Mouse (Mus musculus) 416B (cell line): Measurements from ENCODE around the gene Spg11.
A peak's percentile ranks its signal among the peaks of the same experiment; 100 is the strongest.

Experiments
- DNase-seq: peaks from one replicate; pipeline ENCODE4 v3.0.0; 2011; ENCODE audit warnings: low read depth

Gene Spg11

DNA sequence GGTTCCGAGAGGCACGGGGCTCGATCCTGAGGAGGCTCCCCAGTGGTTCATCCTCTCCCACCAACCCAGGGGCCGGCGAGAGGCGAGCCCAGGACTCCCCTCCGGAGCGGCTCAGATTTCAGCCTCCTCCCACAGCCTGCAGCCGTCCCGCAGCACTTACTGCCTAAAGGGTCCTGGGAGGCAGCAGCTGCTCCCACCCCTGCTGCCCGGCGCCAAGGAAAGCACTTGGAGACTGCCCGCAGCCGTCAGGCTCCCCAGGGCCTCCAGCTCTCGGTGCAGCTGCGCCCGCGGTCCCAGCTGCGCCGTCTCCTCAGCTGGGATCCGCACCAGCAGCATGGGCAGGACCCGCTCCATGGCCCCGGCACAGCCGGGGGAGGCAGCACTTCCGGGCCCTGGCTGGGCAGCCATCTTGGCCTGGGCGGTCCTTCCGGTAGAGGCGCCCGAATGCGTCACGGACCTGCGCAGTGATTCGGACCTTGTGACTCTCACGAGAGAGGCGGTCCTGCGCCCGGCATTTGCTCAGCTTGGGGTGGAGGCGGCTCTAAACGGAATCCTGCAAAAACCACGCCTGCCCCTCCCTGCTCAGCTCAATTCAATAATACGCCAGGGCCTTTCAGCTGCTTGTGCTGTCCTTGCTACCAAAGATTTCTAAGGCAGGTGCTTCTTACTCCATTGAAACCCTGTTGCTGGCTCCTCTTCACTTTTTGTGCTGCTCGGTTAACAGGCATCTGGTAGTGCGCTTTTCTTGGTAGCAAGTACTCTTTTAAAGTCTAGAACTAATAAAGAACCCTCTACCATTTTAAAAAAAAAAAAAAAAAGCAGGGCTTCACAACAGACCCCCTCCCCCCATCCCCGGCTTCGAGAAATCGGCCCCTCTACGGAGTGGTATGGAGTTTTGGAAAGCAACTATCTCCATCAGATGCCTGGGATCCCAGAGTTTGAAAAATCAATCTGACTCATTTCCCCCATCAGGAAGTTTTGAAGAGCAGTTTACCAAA is at the start of gene Spg11:
Gene Spg11 (minus strand): TSS at position 426 of the 998 bp plus-strand sequence.
- peak; percentile 97 for DNase-seq

DNA sequence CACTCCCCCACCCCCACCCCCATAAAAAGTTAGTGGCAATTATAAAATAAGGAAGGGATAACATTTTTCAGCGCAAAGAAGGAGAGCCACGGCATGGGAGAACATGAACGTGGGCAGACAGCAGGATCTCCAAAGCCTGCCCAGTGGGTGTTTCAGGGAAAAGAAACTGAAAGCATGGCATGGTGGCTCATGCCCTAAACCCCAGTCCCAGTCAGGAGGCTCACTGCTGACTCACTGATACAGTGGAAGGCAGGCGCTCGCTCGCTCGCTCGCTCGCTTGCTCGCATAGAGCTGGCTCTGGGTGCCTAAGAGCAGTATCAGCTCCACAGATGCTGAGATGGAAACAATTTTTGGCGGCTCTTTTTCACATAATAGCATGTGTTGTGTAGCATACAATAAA is 46.1 kb upstream of the Spg11 start:
- DNase-seq: peak; percentile 79

DNA sequence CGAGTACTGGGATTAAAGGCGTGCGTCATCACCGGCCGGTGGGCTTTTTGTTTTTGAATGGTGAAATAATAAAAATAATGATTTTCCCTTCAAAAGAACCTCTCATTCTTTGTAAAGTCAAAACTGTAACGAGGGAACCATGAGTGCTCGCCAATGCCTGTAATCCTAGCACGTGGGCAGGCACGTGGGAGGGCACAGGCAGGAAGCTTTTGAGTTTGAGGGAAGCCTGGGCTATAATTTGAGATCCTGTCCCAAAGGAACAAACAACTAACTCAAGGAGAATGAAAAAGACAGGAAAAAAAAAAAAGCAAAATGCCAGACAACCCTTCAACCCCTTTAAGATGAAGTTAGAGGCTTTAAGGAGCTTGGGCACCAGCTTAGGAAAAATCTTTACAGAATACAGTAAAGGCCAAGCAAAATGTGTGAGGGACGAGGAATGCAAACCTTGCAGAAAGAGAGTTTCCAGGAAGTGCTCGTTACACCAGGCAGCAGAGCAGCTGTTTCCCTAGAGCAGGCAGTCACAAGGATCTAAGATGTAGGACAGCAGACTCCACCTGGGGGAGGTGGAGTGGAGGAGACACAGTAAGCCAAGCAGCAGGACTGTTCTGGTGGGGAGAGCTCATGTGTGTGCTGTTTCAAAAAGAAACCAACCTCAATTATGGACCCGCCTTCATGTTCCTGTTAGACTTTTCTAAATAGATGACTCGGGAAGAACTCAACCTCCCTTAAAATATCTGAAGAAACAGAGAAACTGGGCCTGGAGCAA is 45.4 kb upstream of the Spg11 start:
- DNase-seq: peak; percentile 52

DNA sequence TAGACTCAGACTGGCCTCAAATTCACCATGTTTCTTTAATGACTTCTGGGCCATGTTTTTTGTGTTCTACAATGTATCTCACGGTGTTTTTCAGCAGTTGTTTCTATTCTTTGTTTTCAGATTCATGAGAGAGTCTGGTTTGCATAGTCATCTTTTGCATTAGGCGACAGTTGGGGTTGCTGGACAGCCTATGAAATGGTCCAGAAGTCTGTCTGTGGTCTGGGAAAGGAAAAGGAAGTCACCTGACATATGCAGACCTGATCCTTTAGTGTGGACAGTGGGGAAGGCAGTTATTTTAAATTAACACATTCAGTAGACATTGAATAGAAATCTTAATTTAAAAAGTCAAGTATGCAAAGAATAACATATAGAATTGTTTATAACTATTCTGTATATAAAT is 44.3 kb upstream of the Spg11 start:
- DNase-seq: peak; percentile 68

DNA sequence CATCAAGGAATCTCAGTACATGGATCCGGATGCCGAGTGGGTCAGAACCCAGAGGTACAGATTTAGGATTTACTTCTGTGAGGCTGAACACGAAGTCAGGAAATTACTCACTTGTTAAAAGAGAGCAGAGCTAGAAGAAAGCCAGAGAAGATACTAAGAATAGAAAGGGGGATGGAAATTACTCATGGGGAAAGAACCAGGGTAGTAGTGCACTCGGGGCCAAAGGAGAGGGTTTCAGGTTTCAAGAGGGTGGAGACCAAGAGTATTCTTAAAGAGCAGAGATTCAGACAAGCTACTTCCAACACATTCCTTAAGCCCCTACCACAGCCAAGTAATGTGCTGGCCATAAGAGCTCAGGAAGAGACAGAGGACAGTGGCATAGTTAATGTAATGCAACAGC is 43.4 kb upstream of the Spg11 start:
- DNase-seq: peak; percentile 91

DNA sequence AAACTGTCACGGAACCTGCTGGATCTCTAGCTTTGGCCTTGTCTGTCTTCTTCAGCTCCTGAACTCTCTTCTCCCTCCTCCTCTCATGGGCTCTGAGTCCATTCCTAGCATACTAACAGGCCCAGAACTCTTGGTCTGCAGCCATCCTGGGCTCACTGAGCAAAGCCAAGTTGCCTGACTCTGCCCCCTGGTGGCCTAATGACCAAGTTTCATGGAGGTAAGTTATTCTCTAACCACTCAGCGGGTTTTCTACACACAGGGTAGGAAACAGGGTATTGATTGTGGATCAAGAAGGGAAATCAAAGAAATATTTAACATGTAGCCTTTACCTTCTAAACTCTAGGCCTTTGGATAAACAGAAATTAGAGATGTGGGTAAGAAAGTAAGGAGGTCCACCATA is 42.5 kb upstream of the Spg11 start, which contains the start of gene Trim69:
Gene Trim69 (plus strand): TSS at position 21 of the 400 bp plus-strand sequence.
- DNase-seq: peak; percentile 80

DNA sequence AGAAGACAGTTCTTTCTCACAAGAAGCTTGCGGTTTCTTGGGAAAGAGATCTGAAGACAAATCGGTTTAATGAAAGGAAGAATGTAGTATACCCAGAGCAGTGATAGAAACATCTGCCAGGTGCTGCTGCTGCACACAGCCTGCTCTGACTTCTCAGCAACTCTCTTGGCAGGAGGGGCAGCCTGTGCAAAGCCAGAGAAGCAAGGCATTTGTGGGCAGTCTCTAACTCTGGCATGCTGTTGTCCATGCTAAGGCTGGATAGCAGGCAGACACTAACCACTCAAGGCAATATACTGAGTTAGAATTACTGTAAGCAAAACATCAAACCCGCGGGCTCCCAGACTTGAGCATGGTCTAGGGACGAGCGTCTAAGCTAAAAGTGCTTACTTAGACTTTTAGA is 41.5 kb upstream of the Spg11 start:
- no peak for DNase-seq

DNA sequence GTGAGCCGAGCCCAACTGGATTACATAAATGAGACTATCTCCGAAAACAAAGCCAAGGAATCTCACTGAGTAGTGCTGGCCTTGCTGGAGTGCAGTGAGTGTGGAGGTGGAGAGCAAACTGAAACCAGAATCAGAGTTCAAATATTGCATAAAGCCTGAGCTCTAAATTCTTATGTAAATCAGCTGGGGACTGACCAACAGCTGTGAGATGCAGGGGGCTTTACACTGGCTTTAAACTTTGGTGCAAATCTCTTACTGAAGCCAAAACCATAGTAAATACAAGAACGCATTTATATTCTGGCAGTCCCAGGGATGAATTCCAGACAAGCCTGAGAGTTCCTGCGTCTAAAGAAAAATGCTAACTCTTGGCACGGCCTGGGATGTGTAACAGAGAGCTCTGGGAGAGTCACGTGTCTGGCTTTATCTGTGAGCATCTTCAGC is 40.2 kb upstream of the Spg11 start:
- no peak for DNase-seq

DNA sequence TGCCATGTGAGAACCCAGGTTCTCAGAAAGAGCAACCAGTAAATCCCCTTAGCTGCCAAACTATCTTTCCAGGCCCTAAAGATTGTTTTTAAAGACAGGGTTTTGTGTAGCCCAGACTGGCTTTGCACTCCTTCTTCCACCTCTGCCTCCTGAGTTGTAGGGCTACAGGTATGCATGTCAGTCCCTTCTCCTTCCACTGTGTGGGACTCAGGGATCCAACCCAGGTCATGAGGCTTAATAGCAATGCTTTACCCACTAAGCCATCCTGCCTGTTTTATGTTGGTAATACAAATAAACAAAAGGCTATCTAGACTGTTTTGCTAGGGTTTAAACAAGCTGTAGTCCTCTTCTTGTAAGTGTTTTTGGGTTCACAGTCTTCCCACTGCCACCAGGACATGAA is 39.4 kb upstream of the Spg11 start:
- DNase-seq: no peak

DNA sequence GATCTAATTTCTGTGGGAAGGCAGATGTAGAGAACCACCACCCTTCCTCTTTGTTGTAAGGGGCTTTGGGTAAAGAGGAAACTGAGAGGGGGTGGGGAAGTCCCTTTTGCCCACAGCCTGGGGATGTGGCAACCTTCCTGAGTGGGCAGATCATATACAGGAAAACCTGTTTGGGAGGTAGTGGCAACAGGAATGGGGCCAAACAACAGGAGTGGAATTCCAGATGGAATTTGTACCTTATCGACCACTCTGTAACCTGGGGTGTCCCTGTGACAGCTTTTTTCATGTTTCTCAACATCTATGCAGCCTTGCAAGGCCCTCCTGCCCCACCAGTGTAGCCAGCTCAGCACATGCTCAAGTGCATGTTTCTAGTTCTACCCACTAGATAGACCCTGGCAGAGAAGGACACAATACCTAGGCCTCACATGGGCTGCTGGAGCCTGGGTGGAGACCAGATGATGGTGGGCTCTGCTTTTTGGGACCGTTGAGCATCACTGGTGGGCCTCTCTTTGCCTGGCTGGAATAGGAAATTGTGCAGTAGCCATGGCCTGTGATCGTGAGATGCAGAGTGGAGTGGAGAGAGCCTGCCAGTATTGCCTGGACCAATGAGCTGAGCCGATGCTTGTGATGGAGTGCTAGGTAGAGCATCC is 38.0 kb upstream of the Spg11 start:
- DNase-seq: peak; percentile 42

DNA sequence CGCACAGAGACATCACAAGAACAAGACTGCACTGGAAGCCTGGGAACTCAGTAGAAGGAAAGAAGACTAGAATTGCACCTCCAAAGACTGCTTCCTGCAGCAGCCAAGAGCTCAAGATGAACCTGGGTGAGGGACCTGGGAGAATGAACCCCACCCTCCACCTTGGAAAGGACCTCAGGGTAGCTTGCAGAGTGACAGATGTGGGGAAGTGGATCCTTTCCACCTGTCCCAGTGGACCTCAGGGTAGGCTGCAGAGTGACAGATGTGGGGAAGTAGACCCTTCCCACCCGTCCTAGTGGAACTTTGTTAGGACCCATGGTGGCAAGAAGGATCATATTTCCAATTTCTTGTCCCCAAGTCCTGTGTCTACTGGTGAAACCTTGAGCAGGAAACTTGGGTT is 37.1 kb upstream of the Spg11 start:
- no peak for DNase-seq

DNA sequence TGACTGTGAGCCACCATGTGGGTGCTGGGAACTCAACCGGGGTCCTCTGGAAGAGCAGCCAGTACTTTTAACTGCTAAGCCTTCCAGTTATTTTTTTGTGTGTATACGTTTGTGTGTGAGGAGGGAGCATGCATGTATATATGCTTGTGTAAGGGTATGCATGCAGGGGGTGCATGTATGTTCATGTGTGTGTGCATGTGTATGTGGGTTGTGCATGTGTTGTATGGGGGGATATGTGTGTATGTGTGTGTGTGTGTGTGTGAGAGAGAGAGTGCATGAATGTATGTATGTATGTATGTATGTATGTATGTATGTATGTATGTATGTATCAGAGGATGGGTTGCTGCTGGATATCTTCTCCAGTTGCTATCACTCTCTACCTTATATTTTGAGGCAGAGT is 36.3 kb upstream of the Spg11 start:
- DNase-seq: no peak

DNA sequence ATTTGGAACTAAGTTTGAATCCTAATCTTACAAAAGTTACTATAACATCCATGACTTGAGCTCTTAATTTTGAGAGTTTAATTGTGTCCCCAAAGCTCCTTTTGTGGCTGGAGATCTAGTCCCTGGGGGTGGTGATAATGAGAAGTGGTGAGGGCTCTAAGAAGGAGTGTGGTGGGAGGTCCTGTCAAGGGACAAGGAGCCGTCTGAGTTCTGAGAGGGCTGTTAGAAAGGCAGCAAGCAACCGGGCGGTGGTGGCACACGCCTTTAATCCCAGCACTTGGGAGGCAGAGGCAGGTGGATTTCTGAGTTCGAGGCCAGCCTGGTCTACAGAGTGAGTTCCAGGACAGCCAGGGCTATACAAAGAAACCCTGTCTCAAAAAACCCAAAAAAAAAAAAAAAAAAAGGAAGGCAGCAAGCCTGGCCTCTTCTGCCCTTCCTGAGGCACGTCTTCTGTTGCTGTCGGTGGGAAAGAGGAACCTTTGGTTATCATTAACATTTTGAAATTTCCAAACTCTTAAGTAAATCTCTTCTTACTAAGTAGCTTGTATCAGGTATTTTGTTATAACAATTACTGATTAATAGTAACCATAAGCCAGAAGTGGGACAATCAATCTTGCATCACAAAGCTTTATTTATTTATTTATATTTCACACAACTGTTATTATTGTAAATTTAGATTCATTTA is 35.6 kb upstream of the Spg11 start:
- peak; percentile 54 for DNase-seq

DNA sequence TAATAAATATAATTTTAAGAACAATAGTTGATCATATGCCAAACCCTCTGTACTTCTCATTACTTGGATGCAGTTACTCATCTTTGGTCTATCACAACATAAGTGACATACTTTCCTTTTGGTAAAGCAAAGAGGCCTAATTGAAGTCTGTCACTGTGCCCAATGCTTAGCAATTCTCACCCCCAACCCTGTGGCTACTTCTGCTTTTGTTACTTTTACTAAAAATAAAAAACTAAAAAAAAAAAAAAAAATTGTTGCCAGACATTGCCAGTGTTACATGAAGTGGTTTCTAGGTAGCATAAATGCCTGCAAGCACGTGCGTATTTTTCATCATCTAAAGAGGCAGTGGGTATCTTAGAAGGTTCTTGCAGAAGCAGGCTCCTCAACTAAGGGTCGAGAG is 34.7 kb upstream of the Spg11 start:
- no peak for DNase-seq

DNA sequence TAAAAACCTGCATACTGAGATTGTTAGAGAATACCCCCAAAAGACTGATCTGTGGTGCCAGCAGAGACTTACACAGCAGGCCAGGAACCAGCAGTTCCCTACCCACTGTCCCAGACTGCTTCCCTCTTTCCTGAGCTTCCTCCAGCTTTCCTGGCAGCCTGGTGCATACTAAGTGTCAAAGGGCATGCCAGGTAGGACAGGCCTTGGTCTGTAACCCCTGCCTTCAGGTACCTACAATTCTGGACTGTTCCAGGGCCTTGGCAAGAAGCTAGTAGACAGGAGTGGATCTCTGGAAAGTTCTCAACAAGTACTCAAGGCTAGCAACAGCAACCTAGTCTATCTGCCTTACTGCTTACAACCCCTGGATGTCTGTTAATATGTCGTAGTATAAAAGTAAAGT is 33.0 kb upstream of the Spg11 start:
- DNase-seq: no peak

DNA sequence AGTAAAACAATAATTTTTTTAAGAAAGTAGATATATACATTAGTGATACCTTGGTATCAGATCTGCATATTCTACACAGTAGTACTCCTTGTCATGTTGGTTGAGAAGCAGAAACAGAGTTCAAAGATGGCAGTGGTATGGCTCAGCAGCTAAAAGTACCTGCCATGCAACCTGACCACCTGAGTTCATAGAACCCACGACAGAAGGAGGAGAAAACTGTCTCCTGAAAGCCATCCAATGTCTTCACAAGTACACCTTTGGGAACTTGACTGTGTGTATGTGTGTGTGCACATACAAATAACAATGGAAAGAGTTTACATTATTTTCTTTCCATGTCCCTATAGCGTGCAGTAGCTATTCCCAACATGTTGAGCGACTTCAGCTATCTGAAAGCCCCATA is 31.5 kb upstream of the Spg11 start:
- no peak for DNase-seq

DNA sequence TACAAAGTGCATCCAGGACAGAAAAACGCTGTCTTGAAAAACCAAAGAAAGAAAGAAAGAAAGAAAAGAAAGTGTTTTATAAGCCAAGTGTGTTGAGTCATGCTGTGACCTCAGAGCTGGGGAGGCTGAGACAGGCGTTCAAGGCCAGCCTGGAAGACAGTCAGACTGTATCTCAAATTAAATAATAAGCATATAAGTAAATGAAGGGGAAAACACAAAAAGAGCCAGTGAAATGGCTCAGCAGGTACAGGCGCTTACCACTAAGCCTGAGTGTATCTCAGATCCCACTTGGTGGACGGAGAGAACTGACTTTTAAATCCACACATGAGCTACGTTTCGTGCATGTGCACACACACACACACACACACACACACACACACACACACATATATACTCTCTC is 31.1 kb upstream of the Spg11 start:
- peak; percentile 58 for DNase-seq

DNA sequence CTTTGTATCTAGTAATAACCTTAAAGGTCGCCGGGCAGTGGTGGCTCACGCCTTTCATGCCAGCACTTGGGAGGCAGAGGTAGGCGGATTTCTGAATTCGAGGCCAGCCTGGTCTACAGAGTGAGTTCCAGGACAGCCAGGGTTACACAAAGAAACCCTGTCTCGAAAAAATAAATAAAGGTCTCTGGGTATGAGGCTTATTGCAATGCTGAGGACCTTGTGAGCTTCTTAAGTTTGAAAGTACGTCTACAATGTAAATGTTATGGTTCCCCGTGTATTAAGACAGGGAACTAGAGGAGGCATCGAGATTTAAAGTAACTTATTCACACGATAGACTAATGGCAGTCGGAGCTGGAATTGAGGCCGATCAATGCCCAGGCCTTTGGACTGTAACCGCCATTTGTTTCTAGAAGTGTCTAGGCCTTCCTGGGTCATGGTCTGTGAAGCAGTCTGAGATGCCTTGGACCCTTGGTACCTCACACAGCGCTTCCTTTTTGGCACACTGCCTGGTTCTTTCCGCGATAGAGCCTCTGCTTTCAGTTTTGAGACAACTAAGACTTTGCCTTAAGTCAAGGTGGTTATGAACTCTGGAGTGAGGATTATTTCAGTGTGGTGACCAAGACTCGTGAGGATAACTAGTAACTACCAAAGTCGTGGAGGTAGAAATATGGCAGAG is 30.2 kb upstream of the Spg11 start:
- peak; percentile 89 for DNase-seq

DNA sequence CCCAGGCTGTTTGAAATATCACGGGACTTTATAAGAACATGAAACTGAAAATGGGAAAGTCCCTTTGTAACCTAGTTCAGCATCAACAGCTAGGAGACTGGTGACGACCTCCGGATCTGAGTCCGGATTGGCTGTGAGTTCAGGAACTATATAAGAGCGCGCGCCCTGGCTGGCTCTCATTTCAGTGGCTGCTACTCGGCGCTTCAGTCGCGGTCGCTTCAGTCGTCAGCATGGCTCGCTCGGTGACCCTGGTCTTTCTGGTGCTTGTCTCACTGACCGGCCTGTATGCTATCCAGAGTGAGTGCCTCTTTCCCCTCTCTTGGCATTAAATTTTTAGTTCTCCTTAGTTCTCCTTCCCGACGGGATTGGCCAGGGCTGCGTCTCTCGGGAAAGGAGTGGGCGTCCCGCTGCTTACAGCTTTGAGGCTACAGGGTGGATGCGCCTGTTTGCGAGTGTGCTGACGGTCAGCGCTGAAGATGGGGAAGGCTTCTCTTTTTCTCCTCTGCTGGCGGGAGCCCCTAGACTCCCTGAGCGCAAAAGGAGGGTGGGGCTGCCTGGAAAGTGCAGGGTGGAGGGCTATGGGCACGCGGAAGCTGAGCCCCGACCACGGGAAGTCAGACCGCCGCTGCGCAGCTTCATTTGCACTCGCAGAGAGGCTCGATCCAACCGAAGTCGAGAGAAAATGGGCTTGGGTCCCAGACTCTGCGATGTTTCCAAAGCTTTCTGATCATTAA is 29.5 kb upstream of the Spg11 start, which contains the start of gene B2m:
Gene B2m (plus strand): TSS at position 179 of the 734 bp plus-strand sequence.
- DNase-seq: peak; percentile 100

DNA sequence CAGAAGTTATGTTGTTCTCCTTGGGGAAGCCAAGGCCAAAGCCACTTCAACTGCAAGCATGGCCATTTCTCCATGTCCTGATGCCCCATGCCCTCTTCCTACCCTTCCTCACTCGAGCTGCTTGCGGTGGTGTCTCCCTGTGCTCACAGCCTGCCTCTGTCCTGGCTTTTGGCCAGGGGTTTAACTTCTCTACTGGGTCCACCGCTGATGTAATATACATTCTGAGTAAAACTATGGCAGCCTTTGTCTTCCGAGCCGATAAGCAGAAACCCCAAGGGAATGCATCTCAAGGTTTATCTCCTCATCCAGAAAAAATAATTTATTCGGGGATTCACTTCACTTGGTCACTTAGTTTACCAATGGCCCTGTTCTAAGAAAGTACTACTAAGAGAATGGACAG is 28.5 kb upstream of the Spg11 start:
- DNase-seq: peak; percentile 83
